Mouse (Mus musculus): ENCODE measurements at regions not wholly inside any gene's neighbourhood (a gene's known extent, or its start where the extent isn't known, plus 50 kb on each side); places are given as distances from the start of the nearest gene placed in this dataset.

- no peak for DNase-seq (ENCODE audit: low spot score in 2 of 2)
These were observed 192.8 kb downstream of the Nuf2 start for GRCm38 (mm10) chr1:169338461-169338860.

DNA sequence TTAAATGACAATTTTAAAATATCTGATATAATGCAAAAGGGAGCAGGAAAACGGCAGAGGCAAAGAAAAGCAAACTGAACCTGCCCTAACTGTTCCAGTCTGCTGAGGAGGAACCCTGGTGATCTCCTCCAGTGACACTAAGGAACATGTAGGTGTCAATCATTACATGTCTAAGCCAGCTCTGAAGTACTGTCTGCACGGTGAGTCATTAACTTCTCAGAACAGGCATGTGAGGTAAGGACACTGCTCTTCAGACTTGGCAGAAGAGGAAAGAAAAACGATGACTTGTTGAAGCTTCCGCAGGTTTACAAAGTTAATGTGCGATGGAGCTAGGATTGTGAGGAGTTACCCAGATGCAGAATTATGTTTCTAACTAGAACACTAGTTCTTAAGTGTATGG lies 199.1 kb downstream of the Nuf2 start:
- no peak for DNase-seq (ENCODE audit: low spot score in 2 of 2)

- DNase-seq (ENCODE audit: low spot score in 2 of 2), result no peak
These were observed 218.0 kb downstream of the Nuf2 start for GRCm38 (mm10) chr1:169313241-169313640.

DNA sequence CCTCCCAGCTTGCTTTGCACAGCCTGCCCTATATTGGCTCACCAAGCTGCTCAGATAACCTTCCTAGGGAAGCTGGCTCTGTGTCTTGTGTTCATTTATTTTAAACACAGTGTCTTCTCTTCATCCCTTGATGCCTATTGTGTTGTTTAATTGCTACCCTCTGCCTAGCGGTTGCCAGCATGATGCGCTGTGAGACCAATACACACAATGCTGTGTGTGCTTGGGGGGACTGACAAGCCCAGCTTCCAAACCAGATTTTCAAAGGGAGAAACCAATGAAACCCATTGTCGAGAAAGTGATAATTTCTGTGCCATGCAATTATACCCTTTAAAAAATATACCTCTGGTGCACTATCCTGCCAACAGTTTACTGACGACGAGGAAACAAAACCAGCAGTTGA lies 247.8 kb downstream of the Nuf2 start:
- no peak for DNase-seq (ENCODE audit: low spot score in 2 of 2)

DNA sequence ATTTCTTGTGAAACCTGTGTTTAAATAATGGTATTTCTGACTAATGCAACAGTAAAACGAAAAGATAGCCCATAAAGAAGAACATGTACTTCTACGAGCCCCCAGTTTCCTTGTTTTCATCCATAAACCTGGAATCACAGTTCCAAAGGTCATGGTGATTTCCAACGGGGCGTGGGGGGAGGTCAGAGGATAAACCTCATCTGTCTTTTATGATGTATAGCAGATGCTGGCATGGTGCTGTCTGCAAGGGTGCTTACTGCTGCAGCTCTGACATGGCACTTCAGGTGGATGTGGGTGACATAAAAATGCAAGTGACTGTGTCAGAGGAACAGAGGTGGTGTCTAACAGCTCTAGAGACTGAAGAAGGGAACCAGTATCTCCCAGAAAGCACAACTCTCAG lies 260.5 kb downstream of the Nuf2 start:
- no peak for DNase-seq (ENCODE audit: low spot score in 2 of 2)

DNA sequence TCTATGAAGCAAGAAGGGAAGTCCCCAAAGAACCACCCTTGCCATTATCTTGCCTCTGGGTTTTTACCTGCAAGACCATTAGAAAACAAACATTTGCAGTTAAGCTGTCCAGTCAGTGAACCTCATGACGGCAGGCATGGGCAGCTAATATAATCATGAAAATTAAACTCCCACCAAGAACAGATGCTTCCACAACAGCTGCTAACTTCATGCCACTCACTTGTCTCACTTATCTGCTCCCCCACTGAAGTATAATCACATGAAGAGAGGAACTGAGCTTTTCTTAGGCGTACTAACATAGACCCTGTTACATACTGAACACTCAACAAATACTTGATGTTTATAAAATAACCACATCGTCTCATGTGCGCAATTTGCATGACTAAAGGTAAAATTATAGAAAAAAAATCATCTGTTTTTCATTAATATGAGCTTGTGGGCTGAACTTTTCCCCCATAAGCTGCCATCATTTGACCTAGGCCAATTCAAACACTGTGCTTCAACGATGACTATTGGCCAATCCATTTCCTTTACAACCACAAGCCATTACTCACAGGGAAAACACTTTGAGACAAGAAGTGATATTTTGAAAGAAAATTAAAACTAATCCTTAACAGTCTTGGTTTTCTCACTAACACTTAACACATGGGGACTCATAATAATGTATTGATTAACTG lies 267.1 kb downstream of the Nuf2 start:
- no peak for DNase-seq (ENCODE audit: low spot score in 2 of 2)

DNA sequence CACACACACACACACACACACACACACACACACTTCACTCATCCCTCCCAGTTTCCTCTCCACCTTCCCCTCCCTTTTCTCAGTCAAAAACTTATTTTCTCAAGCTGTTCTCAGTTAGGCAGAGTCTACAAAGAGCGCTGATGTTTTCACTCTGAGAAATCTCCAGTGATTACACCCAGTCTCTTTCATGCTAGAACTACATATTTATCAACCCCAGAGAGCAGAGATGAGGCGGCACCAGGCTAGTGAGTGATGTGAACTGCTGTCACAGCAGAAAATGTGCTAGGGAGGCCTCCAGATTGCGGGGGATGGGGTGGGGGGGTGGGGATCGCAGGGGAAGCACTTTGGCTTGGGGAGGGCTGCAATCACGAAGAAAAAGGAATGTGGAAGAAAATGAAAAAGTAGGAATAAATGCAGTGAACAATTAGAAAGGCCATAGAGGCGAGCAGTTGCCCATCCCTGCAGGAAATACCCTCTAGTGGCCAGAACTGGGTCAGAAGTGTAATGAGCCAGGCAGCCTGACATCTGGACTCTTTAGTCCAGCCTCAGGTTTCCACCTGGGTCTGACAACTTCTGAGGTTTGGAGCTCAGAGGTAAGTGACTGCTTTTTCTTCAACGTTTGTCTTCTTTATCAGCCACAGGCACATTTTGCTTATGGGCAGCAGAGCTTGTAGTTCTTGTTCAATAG lies 276.9 kb downstream of the Nuf2 start:
- no peak for DNase-seq (ENCODE audit: low spot score in 2 of 2)

GRCm38 (mm10) chr1:169252189-169252588 lies 279.1 kb downstream of the Nuf2 start:
- DNase-seq (ENCODE audit: low spot score in 2 of 2), result no peak

- DNase-seq (ENCODE audit: low spot score in 2 of 2), result no peak
These were observed 282.2 kb downstream of the Nuf2 start for GRCm38 (mm10) chr1:169249021-169249420.

GRCm38 (mm10) chr1:169240377-169240776 lies 290.9 kb downstream of the Nuf2 start:
- DNase-seq (ENCODE audit: low spot score in 2 of 2), result no peak

DNA sequence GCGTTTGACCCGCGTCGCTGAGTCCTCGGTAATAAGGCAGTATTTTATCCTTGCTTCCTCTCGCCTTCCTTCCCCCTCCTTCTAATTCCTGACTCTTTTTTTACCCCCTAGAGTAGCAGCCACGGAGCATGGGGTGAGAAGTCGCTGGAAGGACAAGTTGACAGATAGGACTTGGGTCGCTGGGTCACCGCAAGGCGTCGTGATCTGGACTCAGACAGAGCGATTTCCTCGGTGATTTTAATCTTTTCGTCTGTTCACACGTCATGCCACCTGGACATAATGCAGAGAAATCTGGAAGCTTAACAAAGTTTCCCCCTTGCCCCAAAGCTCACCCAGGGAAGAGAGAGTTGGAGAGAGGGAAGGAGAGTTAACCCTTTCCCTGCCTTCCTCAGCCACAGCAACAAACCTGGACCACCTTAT lies 292.6 kb downstream of the Nuf2 start:
- no peak for DNase-seq (ENCODE audit: low spot score in 2 of 2)

GRCm38 (mm10) chr1:169235276-169235681 lies 296.0 kb downstream of the Nuf2 start:
- no peak for DNase-seq (ENCODE audit: low spot score in 2 of 2)

DNA sequence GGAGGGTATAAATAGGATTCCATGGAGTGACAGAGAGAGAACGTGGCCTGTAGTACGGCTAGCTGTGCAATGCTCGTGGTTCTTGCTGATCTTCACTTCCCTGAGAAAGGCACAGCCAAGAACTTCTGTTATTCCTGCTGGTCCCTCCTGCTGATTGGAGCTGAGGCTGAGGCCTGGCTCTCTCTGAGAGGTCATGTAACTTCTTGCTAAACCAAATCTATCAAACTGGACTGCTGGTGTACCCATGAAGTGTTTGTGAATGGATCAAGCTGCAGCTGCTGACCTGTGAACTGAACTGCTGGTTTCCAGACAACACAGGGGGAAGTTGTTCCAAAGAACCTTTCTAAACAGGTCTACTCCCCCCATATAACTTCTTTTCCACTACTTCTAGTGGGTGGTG lies 297.9 kb downstream of the Nuf2 start:
- DNase-seq (ENCODE audit: low spot score in 2 of 2), result no peak

- no peak for DNase-seq (ENCODE audit: low spot score in 2 of 2)
These were observed 301.2 kb downstream of the Nuf2 start for GRCm38 (mm10) chr1:169230097-169230496.

- no peak for DNase-seq (ENCODE audit: low spot score in 2 of 2)
These were observed 306.8 kb downstream of the Nuf2 start for GRCm38 (mm10) chr1:169224431-169224830.

DNA sequence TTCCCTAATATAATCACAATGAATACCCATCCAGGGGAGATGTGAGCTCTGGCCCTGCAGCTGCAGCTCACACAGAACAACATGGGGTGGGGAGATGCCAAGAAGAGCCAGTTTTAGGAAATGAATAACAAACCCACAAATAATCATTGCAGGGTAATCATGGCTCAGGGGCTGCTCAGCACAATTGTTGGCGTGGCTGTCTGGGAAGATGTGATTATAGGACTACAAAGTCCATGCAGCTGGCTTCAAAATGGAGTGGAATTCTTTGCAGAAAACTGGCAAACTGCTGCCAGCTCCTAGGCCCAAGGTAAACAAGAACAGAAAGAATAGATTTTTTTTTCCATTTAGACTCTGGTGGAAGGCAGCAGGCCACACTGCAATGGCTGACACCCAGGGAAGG lies 343.6 kb downstream of the Nuf2 start:
- DNase-seq (ENCODE audit: low spot score in 2 of 2), result no peak

DNA sequence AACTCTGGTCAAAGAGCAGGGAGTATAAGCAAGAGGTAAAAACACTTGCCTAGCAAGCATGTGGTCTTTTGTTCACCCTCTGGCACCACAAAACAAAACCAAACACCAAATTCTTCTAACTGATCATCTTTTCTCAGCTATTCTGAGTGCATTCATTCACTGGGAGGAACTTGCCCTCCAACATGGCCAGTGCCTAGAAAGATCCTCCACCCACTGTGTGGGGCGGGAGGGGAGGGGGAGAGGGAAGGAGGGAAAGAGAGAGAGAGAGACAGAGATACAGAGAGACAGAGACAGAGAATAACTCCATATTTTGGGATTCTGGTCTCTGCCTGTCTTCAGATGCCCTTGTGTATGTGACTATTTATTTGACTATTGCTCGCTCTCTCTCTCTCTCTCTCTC lies 360.9 kb downstream of the Nuf2 start:
- DNase-seq (ENCODE audit: low spot score in 2 of 2), result no peak

GRCm38 (mm10) chr1:169168033-169168432 lies 363.2 kb downstream of the Nuf2 start:
- no peak for DNase-seq (ENCODE audit: low spot score in 2 of 2)

DNA sequence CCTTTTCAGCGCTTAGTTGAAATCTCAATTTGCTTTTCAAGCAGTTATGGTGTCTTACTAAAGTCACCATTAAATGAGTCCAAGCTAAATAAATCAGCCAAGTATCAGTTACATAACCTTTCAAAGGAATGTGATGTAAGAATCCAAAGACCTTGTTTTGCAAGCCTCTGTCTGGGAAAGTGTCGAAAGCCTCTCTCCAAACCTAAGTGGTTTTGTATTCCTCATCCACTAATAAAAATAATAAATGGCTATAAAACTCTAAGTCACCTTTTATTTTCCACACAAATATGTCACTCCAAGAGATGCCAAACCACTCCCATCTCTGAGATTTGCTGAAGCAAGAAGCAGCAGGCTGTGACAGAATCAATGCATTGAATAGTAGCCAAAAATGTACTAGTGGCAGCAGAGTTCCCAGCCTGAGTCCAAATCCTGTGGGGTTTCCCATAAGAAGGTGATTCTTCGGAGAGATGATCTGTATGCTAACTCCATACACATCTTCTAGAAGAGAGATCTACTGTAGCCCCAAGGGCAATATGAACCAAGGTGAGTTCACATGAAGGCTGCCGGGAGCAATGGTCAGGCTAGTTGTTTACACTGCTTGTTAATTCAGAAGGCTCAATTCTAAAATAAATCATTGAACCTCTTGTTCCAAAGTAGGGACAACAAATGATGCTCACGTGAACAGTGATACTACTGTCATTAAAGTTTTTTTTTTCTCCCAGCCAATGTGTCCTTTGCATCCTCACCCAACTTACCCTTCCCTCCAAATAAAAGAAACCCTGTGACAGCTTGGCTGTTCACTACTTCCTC lies 365.0 kb downstream of the Nuf2 start:
- no peak for DNase-seq (ENCODE audit: low spot score in 2 of 2)

DNA sequence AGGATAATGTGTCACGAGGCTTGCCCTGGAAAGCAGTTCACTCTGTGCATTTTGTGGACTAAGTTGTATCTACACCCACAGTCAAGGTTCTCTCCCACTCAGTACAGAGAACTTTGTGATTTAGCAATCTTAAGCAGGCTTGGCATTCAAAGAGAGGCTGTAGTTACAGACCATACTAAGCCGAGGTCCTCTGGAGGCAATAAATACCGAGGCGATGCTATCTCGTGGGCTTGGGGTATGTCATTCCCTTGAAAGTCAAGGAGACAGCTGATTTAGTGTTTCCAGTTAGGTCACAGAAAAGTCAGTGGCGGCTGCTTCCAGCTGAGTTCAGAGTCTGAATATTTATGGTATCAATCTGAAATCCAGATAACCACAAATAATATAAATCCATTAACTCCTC lies 370.4 kb downstream of the Nuf2 start:
- DNase-seq (ENCODE audit: low spot score in 2 of 2), result no peak

- no peak for DNase-seq (ENCODE audit: low spot score in 2 of 2)
These were observed 371.0 kb downstream of the Nuf2 start for GRCm38 (mm10) chr1:169160220-169160619.

GRCm38 (mm10) chr1:169159786-169160185 lies 371.5 kb downstream of the Nuf2 start:
- DNase-seq (ENCODE audit: low spot score in 2 of 2), result no peak
